Mouse (Mus musculus): Measurements from ENCODE around the gene Tiam2. TPM values are rescaled to one million over a fixed set of nuclear protein-coding genes. Genes with fewer than 3 reads are reported as not detected.

The Tiam2 gene
- polyA plus RNA-seq, 1 experiment, result 1.3 TPM

DNA sequence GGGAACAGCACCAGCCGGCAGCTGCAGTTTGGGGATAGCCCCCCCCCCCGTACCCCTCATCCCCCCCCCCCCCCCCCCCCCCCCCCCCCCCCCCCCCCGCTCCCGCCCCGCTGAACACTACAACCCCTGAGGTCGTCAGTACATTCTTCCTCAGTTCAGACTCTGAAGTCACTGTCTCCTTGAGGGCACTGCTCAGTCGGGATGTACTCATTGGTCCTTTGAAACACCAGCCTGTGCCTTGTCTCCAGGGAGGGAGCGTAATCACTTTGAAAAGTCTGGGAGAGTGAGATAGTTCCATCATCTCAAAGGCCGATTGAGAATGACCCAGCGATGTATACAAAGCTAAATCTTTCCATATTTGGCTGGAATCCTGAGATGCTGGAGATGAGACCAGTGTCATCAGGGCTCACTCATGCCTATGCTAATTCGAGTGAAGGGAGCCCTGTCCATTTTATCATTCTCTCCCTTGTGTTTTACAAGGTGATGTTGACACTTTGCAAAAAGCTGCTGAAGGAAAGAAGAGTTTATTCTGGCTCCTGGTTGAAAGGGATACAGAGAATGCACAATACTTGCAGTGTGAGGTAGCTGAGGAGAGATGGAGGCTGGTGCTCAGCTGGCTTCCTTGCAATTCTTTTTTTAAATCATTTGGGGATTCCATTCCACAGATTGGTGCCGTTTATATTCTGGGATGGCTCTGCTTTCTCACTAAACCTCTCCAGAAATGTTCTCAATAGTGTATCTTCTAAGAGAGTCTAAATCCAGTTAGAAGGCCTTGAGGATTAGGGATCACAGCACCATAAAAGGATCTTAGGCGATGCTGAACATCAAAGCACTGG is 53.6 kb downstream of the Tiam2 start:
- Histone ChIP-seq H3K4me3 (replicated peaks; ENCODE audit: extremely low read depth, low read depth, low read length) (no peak overlapping the region), H3K4me1 (ENCODE audit: control insufficient read depth, insufficient read depth, low read length) (no peaks in the 10 kb centered on the region)
- 41% methylated on average over 10 of the region's 13 CpGs for WGBS
- TF ChIP-seq CTCF (IDR thresholded peaks at IDR 0.05; ENCODE audit: insufficient read depth, low read length) (no peak), POLR2A (IDR thresholded peaks at IDR 0.05; ENCODE audit: borderline replicate concordance, extremely low read depth, low read depth, low read length) (no peak)
- no peak for DNase-seq

DNA sequence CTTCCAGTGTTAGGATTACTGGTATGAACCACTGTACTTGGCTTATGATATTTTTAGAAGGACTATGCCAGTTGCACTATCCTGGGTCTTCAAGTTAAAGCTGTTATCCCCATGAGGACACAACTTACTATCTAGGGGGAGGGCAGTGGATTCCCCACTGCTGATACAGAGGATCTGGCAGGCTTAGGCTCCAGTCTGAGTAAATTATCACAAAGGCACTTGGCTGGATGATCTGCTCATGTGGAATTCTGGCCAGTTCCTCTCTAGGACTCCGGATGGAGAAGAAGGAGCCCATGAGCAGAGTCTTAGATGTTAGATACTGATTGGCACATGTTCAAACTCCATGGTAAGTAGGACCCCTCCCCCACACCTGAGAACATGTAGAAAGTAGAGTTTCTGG is 59.0 kb downstream of the Tiam2 start:
- Histone ChIP-seq H3K4me3 (replicated peaks; ENCODE audit: extremely low read depth, low read depth, low read length) (no peak overlapping the region), H3K4me1 (ENCODE audit: control insufficient read depth, insufficient read depth, low read length) (no peaks in the 10 kb centered on the region)
- TF ChIP-seq CTCF (IDR thresholded peaks at IDR 0.05; ENCODE audit: insufficient read depth, low read length) (no peak), POLR2A (IDR thresholded peaks at IDR 0.05; ENCODE audit: borderline replicate concordance, extremely low read depth, low read depth, low read length) (no peak)
- WGBS, result 45% methylated on average over 1 of the region's 1 CpGs
- DNase-seq, result no peak

DNA sequence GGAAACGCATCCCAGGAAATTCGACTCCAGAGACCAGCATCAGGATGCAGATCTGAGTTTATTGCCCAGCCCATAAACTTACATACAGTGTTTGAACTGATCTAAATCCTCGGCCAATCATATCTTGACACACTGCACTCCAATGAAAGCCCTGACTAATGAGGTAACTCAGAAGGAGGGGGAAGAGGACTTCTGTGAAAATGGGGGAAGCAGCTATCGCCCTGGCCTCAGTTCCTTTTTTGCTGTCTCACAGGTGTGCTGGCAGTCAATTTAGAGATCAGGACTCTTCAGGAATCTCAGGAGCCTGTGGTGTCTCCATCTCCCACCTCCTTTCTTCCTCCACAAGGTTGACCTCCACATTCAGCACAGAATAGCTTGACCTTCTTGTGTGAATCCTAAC is 61.4 kb downstream of the Tiam2 start:
- Histone ChIP-seq H3K4me1 (ENCODE audit: control insufficient read depth, insufficient read depth, low read length) (no peaks in the 10 kb centered on the region), H3K4me3 (replicated peaks; ENCODE audit: extremely low read depth, low read depth, low read length) (no peak overlapping the region)
- TF ChIP-seq CTCF (IDR thresholded peaks at IDR 0.05; ENCODE audit: insufficient read depth, low read length), result no peak
- no peak for TF ChIP-seq POLR2A (IDR thresholded peaks at IDR 0.05; ENCODE audit: borderline replicate concordance, extremely low read depth, low read depth, low read length)
- whole genome bisulfite sequencing, result 60% methylated on average over 4 of the region's 4 CpGs
- no peak for DNase-seq

DNA sequence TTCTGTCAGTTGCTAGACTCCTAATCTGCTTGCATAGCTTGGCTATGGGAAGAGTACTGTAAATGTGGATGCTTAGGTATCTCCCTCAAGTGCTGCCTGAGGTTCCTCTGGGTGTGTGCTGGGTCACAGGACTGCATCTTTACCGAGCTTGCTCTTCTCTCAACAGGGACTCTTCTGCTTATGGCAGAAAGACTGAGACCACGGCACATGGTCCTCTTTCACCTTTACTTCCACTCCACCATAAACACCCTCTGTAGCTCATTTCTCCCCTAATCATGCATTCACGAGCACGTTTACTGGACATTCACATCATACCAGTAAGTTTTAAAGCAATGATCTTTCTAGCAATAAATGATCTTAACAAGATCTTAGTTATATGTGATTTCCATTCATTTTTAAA is 63.4 kb downstream of the Tiam2 start:
- WGBS, result 79% methylated on average over 4 of the region's 4 CpGs

DNA sequence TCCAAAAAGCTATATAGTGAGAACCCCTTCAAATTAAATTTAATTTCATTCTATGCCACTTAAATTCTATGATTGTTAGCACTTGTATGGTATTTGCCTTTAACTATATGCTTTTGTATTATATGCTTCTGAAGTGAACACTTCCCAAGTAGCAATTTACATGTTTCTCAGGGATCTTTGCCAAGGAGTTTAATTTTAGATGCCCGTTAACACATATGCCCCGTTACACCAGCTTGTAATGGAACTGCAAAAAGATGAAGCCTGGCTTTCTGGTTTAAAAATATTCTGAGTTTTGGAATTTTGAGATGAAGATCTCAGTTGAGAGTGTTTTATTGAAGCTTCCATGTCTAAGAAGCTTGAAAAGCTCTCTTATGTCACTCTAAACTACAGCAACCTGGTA is 67.6 kb downstream of the Tiam2 start:
- Histone ChIP-seq H3K4me1 (ENCODE audit: control insufficient read depth, insufficient read depth, low read length) (no peaks in the 10 kb centered on the region), H3K4me3 (replicated peaks; ENCODE audit: extremely low read depth, low read depth, low read length) (no peak overlapping the region)
- no peak for DNase-seq
- 83% methylated on average over 2 of the region's 2 CpGs for WGBS
- TF ChIP-seq POLR2A (IDR thresholded peaks at IDR 0.05; ENCODE audit: borderline replicate concordance, extremely low read depth, low read depth, low read length) (no peak), CTCF (IDR thresholded peaks at IDR 0.05; ENCODE audit: insufficient read depth, low read length) (no peak)

More for the DNA sequence above, 63.4 kb downstream of the Tiam2 start:
- H3K4me3 ChIP-seq (replicated peaks; ENCODE audit: extremely low read depth, low read depth, low read length), result no peak overlapping the region
- no peak for TF ChIP-seq CTCF (IDR thresholded peaks at IDR 0.05; ENCODE audit: insufficient read depth, low read length)
- TF ChIP-seq POLR2A (IDR thresholded peaks at IDR 0.05; ENCODE audit: borderline replicate concordance, extremely low read depth, low read depth, low read length), result no peak
- DNase-seq, result no peak
- no peaks in the 10 kb centered on the region for H3K4me1 ChIP-seq (ENCODE audit: control insufficient read depth, insufficient read depth, low read length)

DNA sequence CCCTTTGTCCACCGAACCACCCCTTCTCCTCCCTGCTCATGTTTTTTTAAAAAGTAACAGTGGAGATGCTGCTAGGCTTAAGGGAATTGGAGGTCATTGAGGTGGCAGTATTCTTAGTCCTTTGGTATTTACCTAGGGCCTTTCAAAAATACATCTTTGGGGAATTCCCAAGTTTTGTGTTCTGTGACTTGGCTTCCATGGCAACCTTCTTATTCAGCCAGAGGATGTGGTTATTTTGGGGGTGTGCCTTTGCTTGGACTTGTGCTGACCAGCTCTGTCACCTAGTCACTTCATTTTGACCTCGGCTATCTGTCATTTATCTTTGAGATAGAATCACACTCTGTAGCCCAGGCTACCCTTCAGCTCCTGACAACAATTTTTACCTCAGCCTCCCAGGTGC is 68.6 kb downstream of the Tiam2 start:
- 73% methylated on average over 2 of the region's 2 CpGs for WGBS
- Histone ChIP-seq H3K4me1 (ENCODE audit: control insufficient read depth, insufficient read depth, low read length) (no peaks in the 10 kb centered on the region), H3K4me3 (replicated peaks; ENCODE audit: extremely low read depth, low read depth, low read length) (no peak overlapping the region)
- TF ChIP-seq POLR2A (IDR thresholded peaks at IDR 0.05; ENCODE audit: borderline replicate concordance, extremely low read depth, low read depth, low read length) (no peak), CTCF (IDR thresholded peaks at IDR 0.05; ENCODE audit: insufficient read depth, low read length) (no peak)
- no peak for DNase-seq

DNA sequence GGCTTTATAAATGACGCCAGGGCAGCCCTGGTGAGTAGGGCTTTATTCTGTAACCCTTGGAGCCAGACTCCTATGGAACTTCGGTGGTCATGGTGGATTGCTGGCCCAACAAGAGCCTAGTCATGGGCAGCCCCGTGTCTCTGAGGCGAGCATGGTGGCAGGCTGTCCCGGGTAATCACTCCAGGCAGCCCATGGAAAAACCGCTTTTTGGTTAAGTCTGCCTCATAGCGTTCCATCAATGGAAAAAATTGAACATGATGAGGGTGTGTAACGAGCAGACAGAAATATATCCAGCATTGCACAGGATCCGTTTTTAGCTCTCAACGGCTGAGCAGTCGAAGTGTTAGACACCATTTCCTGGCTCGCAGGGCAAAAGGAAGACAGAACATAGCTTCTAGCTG is 70.5 kb downstream of the Tiam2 start:
- DNase-seq, result no peak
- no peak overlapping the region for H3K4me3 ChIP-seq (replicated peaks; ENCODE audit: extremely low read depth, low read depth, low read length)
- no peak for TF ChIP-seq POLR2A (IDR thresholded peaks at IDR 0.05; ENCODE audit: borderline replicate concordance, extremely low read depth, low read depth, low read length)
- WGBS, result 56% methylated on average over 12 of the region's 12 CpGs
- no peaks in the 10 kb centered on the region for H3K4me1 ChIP-seq (ENCODE audit: control insufficient read depth, insufficient read depth, low read length)

DNA sequence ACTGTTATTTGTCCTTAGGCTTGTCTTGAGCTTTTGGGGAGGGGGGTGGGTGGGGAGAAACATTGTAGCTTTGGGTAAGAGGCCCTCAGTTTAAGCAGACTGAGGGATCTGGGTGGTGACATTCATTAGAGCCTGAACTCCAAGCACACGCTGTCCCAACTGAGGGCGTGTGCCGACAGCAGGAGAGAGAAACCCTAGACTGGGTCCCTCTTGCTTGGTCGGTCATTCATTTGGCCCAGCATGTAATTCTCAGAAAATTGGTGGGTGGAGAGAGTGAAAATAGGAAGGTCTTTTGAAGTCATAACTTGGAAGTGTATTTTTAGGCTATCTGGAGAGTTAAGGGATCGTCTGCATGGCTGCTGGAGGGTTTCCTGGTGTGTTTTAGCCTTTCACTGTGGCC is 71.5 kb downstream of the Tiam2 start:
- Histone ChIP-seq H3K4me1 (ENCODE audit: control insufficient read depth, insufficient read depth, low read length) (no peaks in the 10 kb centered on the region), H3K4me3 (replicated peaks; ENCODE audit: extremely low read depth, low read depth, low read length) (no peak overlapping the region)
- DNase-seq, result no peak
- WGBS, result 46% methylated on average over 5 of the region's 5 CpGs
- TF ChIP-seq POLR2A (IDR thresholded peaks at IDR 0.05; ENCODE audit: borderline replicate concordance, extremely low read depth, low read depth, low read length) (no peak), CTCF (IDR thresholded peaks at IDR 0.05; ENCODE audit: insufficient read depth, low read length) (no peak)

DNA sequence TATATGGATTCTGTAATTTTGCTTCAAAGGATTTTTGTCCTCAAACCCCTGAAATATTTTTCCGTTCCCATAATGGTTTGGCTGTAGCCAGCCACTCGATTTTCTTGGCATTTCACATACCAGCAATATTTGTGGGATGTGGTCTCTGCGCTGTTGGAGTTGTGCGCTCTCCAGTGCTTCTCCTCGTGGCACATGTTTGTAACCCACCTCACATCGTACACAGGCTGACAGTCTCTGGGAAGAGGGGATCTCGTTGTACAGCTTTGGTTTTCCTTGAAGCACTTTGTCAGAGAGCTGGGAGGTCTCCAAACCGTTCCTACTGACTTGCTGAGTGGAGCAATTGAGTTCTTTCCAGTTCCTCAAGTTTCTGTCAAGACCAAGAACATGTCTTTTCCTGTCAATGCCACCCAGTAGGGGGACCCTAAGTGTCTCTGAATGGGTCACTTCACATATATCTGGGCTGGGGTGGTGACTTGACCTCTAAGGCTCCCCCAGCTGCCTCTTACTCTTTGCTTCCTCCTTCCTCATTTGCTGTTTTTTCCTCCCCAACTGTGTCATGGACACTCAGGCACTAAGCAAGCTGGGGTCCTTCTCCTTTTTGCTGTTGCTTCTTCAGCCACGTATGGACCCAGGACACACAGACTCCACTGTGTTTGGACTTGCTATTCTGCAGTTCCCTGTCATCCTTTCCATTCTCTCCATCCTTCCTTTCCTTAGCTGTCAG is 79.1 kb downstream of the Tiam2 start:
- H3K4me3 ChIP-seq (replicated peaks; ENCODE audit: extremely low read depth, low read depth, low read length), result no peak overlapping the region
- WGBS, result 68% methylated on average over 9 of the region's 9 CpGs
- no peak for DNase-seq
- TF ChIP-seq CTCF (IDR thresholded peaks at IDR 0.05; ENCODE audit: insufficient read depth, low read length) (no peak), POLR2A (IDR thresholded peaks at IDR 0.05; ENCODE audit: borderline replicate concordance, extremely low read depth, low read depth, low read length) (no peak)
- H3K4me1 ChIP-seq (ENCODE audit: control insufficient read depth, insufficient read depth, low read length), result no peaks in the 10 kb centered on the region

DNA sequence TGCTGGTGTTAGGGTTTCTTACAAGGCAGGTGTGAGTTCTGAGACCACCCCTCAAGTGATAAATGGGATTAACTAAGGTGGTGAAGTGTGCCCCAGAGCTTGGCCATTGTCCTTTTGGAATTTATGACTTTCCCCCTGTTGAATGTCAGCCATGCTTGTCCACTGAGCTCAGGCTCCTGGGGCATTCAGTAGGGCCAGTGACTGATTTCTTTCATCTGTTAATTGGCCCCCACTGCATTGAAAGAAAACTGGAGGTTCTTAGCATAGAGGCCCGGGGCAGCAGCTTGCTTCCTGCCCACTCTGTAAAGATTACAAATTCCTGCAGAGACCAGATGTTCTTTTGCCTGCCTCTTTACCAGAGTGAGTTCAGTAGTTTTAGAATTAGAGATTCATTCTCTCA is 80.7 kb downstream of the Tiam2 start:
- TF ChIP-seq POLR2A (IDR thresholded peaks at IDR 0.05; ENCODE audit: borderline replicate concordance, extremely low read depth, low read depth, low read length) (no peak), CTCF (IDR thresholded peaks at IDR 0.05; ENCODE audit: insufficient read depth, low read length) (no peak)
- Histone ChIP-seq H3K4me1 (ENCODE audit: control insufficient read depth, insufficient read depth, low read length) (no peaks in the 10 kb centered on the region), H3K4me3 (replicated peaks; ENCODE audit: extremely low read depth, low read depth, low read length) (no peak overlapping the region)
- WGBS, result 29% methylated on average over 1 of the region's 1 CpGs
- no peak for DNase-seq
